In genomic region chr4:154328836-154329235, GRCm38 (mm10) we compare ENCODE assay signal across 9 mouse cellular contexts. TPM values are rescaled to one million over a fixed set of nuclear protein-coding genes. Genes with fewer than 3 reads are reported as not detected.
DNase-seq lines count a peak whose midpoint lies in the region; ATAC-seq and TF ChIP-seq lines count a peak whose summit lies in the region.
"Had no signal": no experiment of that assay in that cellular context is flagged by ENCODE, and none has a peak within 500 bp of the region (broad histone marks: within the 10 kb centered on the region; RNA-seq: fewer than 3 reads in every experiment).

No protein-coding gene starts in this region.

- no peak overlapping the region for H3K9ac ChIP-seq in ES-E14 (ENCODE audit: insufficient read depth, low read depth, low read length, poor library complexity, severe bottlenecking)
- no peak overlapping the region for H3K9ac ChIP-seq in embryonic facial prominence, embryonic 15.5 days
- no peak overlapping the region for H3K9ac ChIP-seq in heart, postnatal 0 days (replicated peaks; ENCODE audit: low read depth, low read length)
- H3K9ac ChIP-seq in liver, embryonic 11.5 days (ENCODE audit: low read depth, low read length): no peak overlapping the region
- H3K9ac ChIP-seq in neural tube, embryonic 11.5 days (ENCODE audit: low read length): no peak overlapping the region

- no peaks in the 10 kb centered on the region for H3K36me3 ChIP-seq in ES-E14 (ENCODE audit: control insufficient read depth, insufficient read depth, low read length, poor library complexity, severe bottlenecking)
- H3K36me3 ChIP-seq in embryonic facial prominence, embryonic 15.5 days: no peaks in the 10 kb centered on the region
- peaks cover 8% of the 10 kb centered on the region; the same call in 1 of the 2 replicates for H3K36me3 ChIP-seq in heart, postnatal 0 days (replicated peaks; ENCODE audit: control insufficient read depth, insufficient read depth, low read length)
- no peaks in the 10 kb centered on the region for H3K36me3 ChIP-seq in liver, embryonic 11.5 days (ENCODE audit: control insufficient read depth, insufficient read depth, low read length)
- no peaks in the 10 kb centered on the region for H3K36me3 ChIP-seq in neural tube, embryonic 11.5 days (ENCODE audit: control insufficient read depth, insufficient read depth, low read length)

- no peak for TF ChIP-seq EP300 in heart, postnatal 0 days (IDR thresholded peaks at IDR 0.05; ENCODE audit: low read depth)

- peaks cover 5% of the 10 kb centered on the region; the same call in 1 of the 2 replicates for H3K27me3 ChIP-seq in embryonic facial prominence, embryonic 15.5 days
- no peaks in the 10 kb centered on the region for H3K27me3 ChIP-seq in heart, postnatal 0 days (ENCODE audit: control insufficient read depth, insufficient read depth, low read length)
- H3K27me3 ChIP-seq in liver, embryonic 11.5 days (replicated peaks; ENCODE audit: control insufficient read depth, insufficient read depth, low read length): 0 out of 2 replicates have a peak, but pooled peaks cover 5% of the 10 kb centered on the region
- peaks cover 10% of the 10 kb centered on the region; the same call in 1 of the 2 replicates for H3K27me3 ChIP-seq in neural tube, embryonic 11.5 days (ENCODE audit: control insufficient read depth, insufficient read depth, low read length)

- TF ChIP-seq POLR2A in brain, embryonic 14.5 days (IDR thresholded peaks at IDR 0.05; ENCODE audit: borderline replicate concordance, extremely low read depth, insufficient read depth, insufficient read length, poor library complexity, severe bottlenecking): no peak

- peak; percentile 70 for ATAC-seq in embryonic facial prominence, embryonic 15.5 days (ENCODE audit: insufficient number of reproducible peaks, low FRiP score, low TSS enrichment, low read depth)
- ATAC-seq in heart, postnatal 0 days (ENCODE audit: insufficient read depth, low read depth): peak; percentile 30
- ATAC-seq in liver, embryonic 11.5 days (replicated peaks; ENCODE audit: low FRiP score): 0 out of 2 replicates have a peak, but pooled peaks have one; percentile 34
- ATAC-seq in neural tube, embryonic 11.5 days (ENCODE audit: insufficient read depth, low FRiP score, low TSS enrichment): peak; percentile 53; the same call in 1 of the 2 replicates

- 7% methylated on average over 6 of the region's 6 CpGs for WGBS in embryonic facial prominence, embryonic 15.5 days
- 10% methylated on average over 6 of the region's 6 CpGs for WGBS in heart, postnatal 0 days
- 10% methylated on average over 6 of the region's 6 CpGs for WGBS in liver, embryonic 11.5 days
- 4% methylated on average over 6 of the region's 6 CpGs for WGBS in neural tube, embryonic 11.5 days

- H3K27ac ChIP-seq in ES-E14 (ENCODE audit: insufficient read depth, low read depth, low read length, poor library complexity, severe bottlenecking): no peak overlapping the region
- H3K27ac ChIP-seq in embryonic facial prominence, embryonic 15.5 days (replicated peaks): no peak overlapping the region
- H3K27ac ChIP-seq in heart, postnatal 0 days (ENCODE audit: low read depth): peak overlapping the region; percentile 92
- H3K27ac ChIP-seq in liver, embryonic 11.5 days (ENCODE audit: low read depth, low read length): no peak overlapping the region
- H3K27ac ChIP-seq in neural tube, embryonic 11.5 days (ENCODE audit: low read depth, low read length): no peak overlapping the region

- in situ Hi-C loops in ES-E14 (cut with MboI; ENCODE audit: low sequenced_read_pairs in 2 of 2, unreplicated experiment in 2 of 2): no loop called here

- H3K9me3 ChIP-seq in ES-E14 (ENCODE audit: control insufficient read depth, insufficient read depth, low read depth, low read length): no peaks in the 10 kb centered on the region
- no peaks in the 10 kb centered on the region for H3K9me3 ChIP-seq in embryonic facial prominence, embryonic 15.5 days (replicated peaks)
- no peaks in the 10 kb centered on the region for H3K9me3 ChIP-seq in heart, postnatal 0 days (replicated peaks; ENCODE audit: control insufficient read depth, low read length)
- H3K9me3 ChIP-seq in liver, embryonic 11.5 days (ENCODE audit: control insufficient read depth, low read length): no peaks in the 10 kb centered on the region
- no peaks in the 10 kb centered on the region for H3K9me3 ChIP-seq in neural tube, embryonic 11.5 days (ENCODE audit: control insufficient read depth, low read length)

- peak; percentile 89 for TF ChIP-seq CTCF in brain, embryonic 14.5 days (IDR thresholded peaks at IDR 0.05; ENCODE audit: borderline replicate concordance, extremely low read depth, insufficient read depth, insufficient read length)
- peak; percentile 88 for TF ChIP-seq CTCF in heart, postnatal 0 days (IDR thresholded peaks at IDR 0.05; ENCODE audit: low read depth)

- no peak overlapping the region for H3K4me2 ChIP-seq in embryonic facial prominence, embryonic 15.5 days (replicated peaks)
- H3K4me2 ChIP-seq in heart, postnatal 0 days (ENCODE audit: low read depth, low read length): no peak overlapping the region
- no peak overlapping the region for H3K4me2 ChIP-seq in liver, embryonic 11.5 days
- no peak overlapping the region for H3K4me2 ChIP-seq in neural tube, embryonic 11.5 days (ENCODE audit: low read depth)

- DNase-seq in ES-E14 (ENCODE audit: low read depth, low spot score): peak; percentile 81
- DNase-seq in brain, embryonic 14.5 days (ENCODE audit: low read depth): peak; percentile 87
- DNase-seq in heart, postnatal 0 days (ENCODE audit: low spot score): peak; percentile 53
- DNase-seq in kidney, postnatal 14 days: peak; percentile 77
- peak; percentile 72 for DNase-seq in liver, embryonic 11.5 days (ENCODE audit: low spot score)
- DNase-seq in neural tube, embryonic 11.5 days (ENCODE audit: low spot score): peak; percentile 83
- peak; percentile 72 for DNase-seq in thymus, postnatal 4 days

- H3K4me1 ChIP-seq in ES-E14 (ENCODE audit: control insufficient read depth in 2 of 2, insufficient read depth in 2 of 2, low read length in 2 of 2, poor library complexity in 1 of 2): peaks cover 0 to 7% of the 10 kb centered on the region in 2 experiments; a peak in 1 of 4 replicates
- 0 out of 2 replicates have a peak, but pooled peaks cover 4% of the 10 kb centered on the region for H3K4me1 ChIP-seq in embryonic facial prominence, embryonic 15.5 days
- peaks cover 24% of the 10 kb centered on the region for H3K4me1 ChIP-seq in heart, postnatal 0 days (ENCODE audit: control insufficient read depth, insufficient read depth)
- no peaks in the 10 kb centered on the region for H3K4me1 ChIP-seq in liver, embryonic 11.5 days (replicated peaks; ENCODE audit: control insufficient read depth, insufficient read depth, low read length)
- peaks cover 45% of the 10 kb centered on the region for H3K4me1 ChIP-seq in neural tube, embryonic 11.5 days (ENCODE audit: control insufficient read depth, insufficient read depth, low read length)

- H3K4me3 ChIP-seq in ES-E14 (ENCODE audit: insufficient read depth in 1 of 2, low read depth in 1 of 2, low read length in 2 of 2, poor library complexity in 1 of 2, severe bottlenecking in 1 of 2): peak overlapping the region in 1 of 2 experiments; percentile 6; a peak in 1 of 4 replicates
- no peak overlapping the region for H3K4me3 ChIP-seq in embryonic facial prominence, embryonic 15.5 days (replicated peaks)
- H3K4me3 ChIP-seq in heart, postnatal 0 days (ENCODE audit: low read depth, low read length): no peak overlapping the region
- H3K4me3 ChIP-seq in liver, embryonic 11.5 days (ENCODE audit: low read depth, low read length): no peak overlapping the region
- no peak overlapping the region for H3K4me3 ChIP-seq in neural tube, embryonic 11.5 days (ENCODE audit: low read depth, low read length)

TF ChIP-seq in ES-E14, 5 proteins besides CTCF, POLR2A, EP300 and RAD21:
- peak; percentile 69; the same call in 1 of the 2 replicates for TF ChIP-seq ZC3H11A (IDR thresholded peaks at IDR 0.05; ENCODE audit: borderline replicate concordance, low read depth, low read length)
- TF ChIP-seq HCFC1 (IDR thresholded peaks at IDR 0.05; ENCODE audit: borderline replicate concordance, insufficient read depth, low read length): no peak

RNA-seq across cellular contexts. Expression of gene B230104I21Rik, which starts 7.1 kb away (rescaled TPM):
- not detected in 2 replicates for total RNA-seq in ES-E14 (2012; rRNA removed)
- not detected in 2 replicates for polyA plus RNA-seq in brain, embryonic 14.5 days (2012; rRNA removed)
- not detected in 2 replicates for polyA plus RNA-seq in embryonic facial prominence, embryonic 15.5 days (2015; fragmentation: Nextera tagmentation; extraction: Ambion mirVana)
- not detected in 2 replicates for total RNA-seq in heart, postnatal 0 days (2014; rRNA removed; ENCODE audit: low replicate concordance)
- not detected in 2 replicates for polyA plus RNA-seq in heart, postnatal 0 days (2015; fragmentation: Nextera tagmentation; extraction: Ambion mirVana)
- polyA plus RNA-seq in liver, embryonic 11.5 days (2014; fragmentation: Nextera tagmentation; extraction: Ambion mirVana): not detected in 2 replicates
- polyA plus RNA-seq in neural tube, embryonic 11.5 days (2014; fragmentation: Nextera tagmentation; extraction: Ambion mirVana): 0.27 TPM in 1 of 2 replicates, not detected in the other
- total RNA-seq: gastrocnemius, postnatal 4 days had no signal

RNA-seq across cellular contexts. Expression of gene Arhgef16, which starts 27.4 kb away (rescaled TPM):
- total RNA-seq in ES-E14 (2012; rRNA removed): 4.2 and 6.8 TPM in 2 replicates
- 0.67 and 1.2 TPM in 2 replicates for polyA plus RNA-seq in brain, embryonic 14.5 days (2012; rRNA removed)
- 7.5 and 7.7 TPM in 2 replicates for polyA plus RNA-seq in embryonic facial prominence, embryonic 15.5 days (2015; fragmentation: Nextera tagmentation; extraction: Ambion mirVana)
- 2.6 and 3.5 TPM in 2 replicates for total RNA-seq in heart, postnatal 0 days (2014; rRNA removed; ENCODE audit: low replicate concordance)
- 0.49 and 0.62 TPM in 2 replicates for polyA plus RNA-seq in heart, postnatal 0 days (2015; fragmentation: Nextera tagmentation; extraction: Ambion mirVana)
- polyA plus RNA-seq in liver, embryonic 11.5 days (2014; fragmentation: Nextera tagmentation; extraction: Ambion mirVana): 5.3 and 5.9 TPM in 2 replicates
- polyA plus RNA-seq in neural tube, embryonic 11.5 days (2014; fragmentation: Nextera tagmentation; extraction: Ambion mirVana): 2.0 and 3.3 TPM in 2 replicates
